Mouse (Mus musculus) cerebellum, adult 2 months (tissue): ENCODE measurements around the gene Atf1. TPM values are rescaled to one million over a fixed set of nuclear protein-coding genes. Genes with fewer than 3 reads are reported as not detected.

Source experiments
- DNase-seq, 2 experiments: peaks; one replicate each; pipeline ENCODE4 v3.0.0; 2021
- H3K27ac ChIP-seq: fragments of 200-500 bp; 2 replicates; pipeline ENCODE4 v1.5.1; 2012; ENCODE audit warnings: low read length, control low read depth, inconsistent platforms; ENCODE audit not compliant: insufficient read depth
- H3K27me3 ChIP-seq: fragments of 200-500 bp; 2 replicates; pipeline ENCODE4 v1.6.1; 2012; ENCODE audit warnings: inconsistent platforms, mild to moderate bottlenecking, low read length, moderate library complexity; ENCODE audit not compliant: control insufficient read depth, insufficient read depth
- H3K4me1 ChIP-seq: fragments of 200-500 bp; 2 replicates; pipeline ENCODE4 v1.6.1; 2011; ENCODE audit warnings: low read length; ENCODE audit not compliant: control insufficient read depth, insufficient read depth
- H3K4me3 ChIP-seq: fragments of 200-500 bp; replicated peaks from 2 replicates; pipeline ENCODE3; 2011; ENCODE audit warnings: mild to moderate bottlenecking, low read depth, low read length, control low read depth; ENCODE audit not compliant: insufficient read depth
- CTCF ChIP-seq: fragments of 200-500 bp; IDR thresholded peaks from 2 replicates; pipeline ENCODE4 v1.5.1; 2011; ENCODE audit warnings: low read depth, mild to moderate bottlenecking, control low read depth, low read length, moderate library complexity, borderline replicate concordance; ENCODE audit not compliant: insufficient read depth
- POLR2A ChIP-seq: fragments of 200-500 bp; IDR thresholded peaks from 2 replicates; pipeline ENCODE4 v1.6.1; 2011; ENCODE audit warnings: low read length, control low read depth, borderline replicate concordance; ENCODE audit not compliant: insufficient read depth
- WGBS: fragments of 180-500 bp; shearing (Covaris S2); methylation state at CpG from one replicate; pipeline ENCODE4 v1.1.7; 2018; 5-methylcytosine and 5-hydroxymethylcytosine counted together
- polyA plus RNA-seq: library from polyadenylated mRNA; depleted of rRNA; stranded (reverse); fragments of >200 nt; gene quantifications from 2 replicates; pipeline ENCODE4 v1.2.3, GENCODE M21; 2012

Atf1 gene
- polyA plus RNA-seq, 1 experiment = 16.8 TPM

GRCm38 (mm10) chr15:100292326-100292725 lies 64.7 kb downstream of the Atf1 start:
- Histone ChIP-seq H3K4me1 (no peaks in the 10 kb centered on the region), H3K27ac (no peak overlapping the region), H3K4me3 (no peak overlapping the region), H3K27me3 (no peaks in the 10 kb centered on the region)
- WGBS = 53% methylated on average over 7 of the region's 7 CpGs
- TF ChIP-seq CTCF = no peak
- TF ChIP-seq POLR2A = no peak
- no peak for DNase-seq

- Histone ChIP-seq H3K27me3 (no peaks in the 10 kb centered on the region), H3K4me3 (no peak overlapping the region)
- WGBS = 98% methylated on average over 5 of the region's 5 CpGs
Observed at GRCm38 (mm10) chr15:100297856-100298255, 70.2 kb downstream of the Atf1 start.

GRCm38 (mm10) chr15:100300499-100300898 lies 72.9 kb downstream of the Atf1 start:
- no peak overlapping the region for H3K27ac ChIP-seq
- TF ChIP-seq CTCF = no peak
- TF ChIP-seq POLR2A = no peak
- no peaks in the 10 kb centered on the region for H3K27me3 ChIP-seq
- no peak overlapping the region for H3K4me3 ChIP-seq
- DNase-seq = no peak
- WGBS = 83% methylated on average over 6 of the region's 6 CpGs
- no peaks in the 10 kb centered on the region; the same call in none of the 2 replicates for H3K4me1 ChIP-seq

More at GRCm38 (mm10) chr15:100297856-100298255, 70.2 kb downstream of the Atf1 start:
- Histone ChIP-seq H3K27ac (no peak overlapping the region), H3K4me1 (no peaks in the 10 kb centered on the region; the same call in 1 of the 2 replicates)
- TF ChIP-seq POLR2A (no peak), CTCF (no peak)
- DNase-seq = no peak

- Histone ChIP-seq H3K4me3 (peak overlapping the region; percentile 10), H3K27me3 (no peaks in the 10 kb centered on the region), H3K27ac (no peak overlapping the region), H3K4me1 (no peaks in the 10 kb centered on the region; the same call in none of the 2 replicates)
- 66% methylated on average over 15 of the region's 15 CpGs for WGBS
- TF ChIP-seq POLR2A = no peak
- TF ChIP-seq CTCF = no peak
- no peak for DNase-seq
Observed at GRCm38 (mm10) chr15:100301556-100301955, 73.9 kb downstream of the Atf1 start.

- Histone ChIP-seq H3K4me1 (no peaks in the 10 kb centered on the region; the same call in none of the 2 replicates), H3K27ac (peak overlapping the region; percentile 97), H3K27me3 (no peaks in the 10 kb centered on the region), H3K4me3 (peak overlapping the region; percentile 77)
- no peak for DNase-seq
- TF ChIP-seq POLR2A (no peak), CTCF (no peak)
- 28% methylated on average over 8 of the region's 8 CpGs for WGBS
Observed at GRCm38 (mm10) chr15:100303428-100304018, 75.9 kb downstream of the Atf1 start.

- H3K27ac ChIP-seq = peak within 1 kb of the TSS; percentile 97
- TF ChIP-seq POLR2A (peak; percentile 89; the same call in 1 of the 2 replicates), CTCF (no peak)
- H3K4me3 ChIP-seq = peak within 1 kb of the TSS; percentile 93
- H3K4me1 ChIP-seq = no peaks in the 10 kb centered on the region; the same call in none of the 2 replicates
- no peaks in the 10 kb centered on the region for H3K27me3 ChIP-seq
- DNase-seq = peak; percentile 89
- 1% methylated on average over 23 of the region's 30 CpGs for WGBS
Observed at GRCm38 (mm10) chr15:100304019-100304991, 76.7 kb downstream of the Atf1 start, which contains the start of gene Mettl7a1. Gene Mettl7a1 (plus strand): TSS chr15:100304140.

- H3K27me3 ChIP-seq = no peaks in the 10 kb centered on the region
- no peaks in the 10 kb centered on the region; the same call in none of the 2 replicates for H3K4me1 ChIP-seq
- WGBS = 83% methylated on average over 2 of the region's 2 CpGs
- no peak overlapping the region for H3K27ac ChIP-seq
- no peak for DNase-seq
- no peak for TF ChIP-seq CTCF
- no peak for TF ChIP-seq POLR2A
- H3K4me3 ChIP-seq = no peak overlapping the region
Observed at GRCm38 (mm10) chr15:100306201-100306600, 78.6 kb downstream of the Atf1 start.
